Mouse (Mus musculus): ENCODE results near the gene Olfr304.
"Not testable (repeated sequence)": the region's sequence is repeated elsewhere in the genome, so short reads cannot be mapped to it uniquely, and the experiment has no call there.

The Olfr304 gene

GRCm38 (mm10) chr7:86386558-86386957 is at the start of gene Olfr304:
Gene Olfr304, minus strand, starts transcription at chr7:86386658.
- DNase-seq (ENCODE audit: low spot score in 2 of 2), result no peak

- DNase-seq (ENCODE audit: low spot score in 2 of 2), result no peak
These were observed 17.1 kb upstream of the Olfr304 start, which contains the start of gene Olfr301 for GRCm38 (mm10) chr7:86403546-86403945. Gene Olfr301, plus strand, starts transcription at chr7:86403846.

GRCm38 (mm10) chr7:86397689-86398088 is 11.2 kb upstream of the Olfr304 start, which contains the start of gene Olfr303:
Gene Olfr303, minus strand, starts transcription at chr7:86397789.
- no peak for DNase-seq (ENCODE audit: low spot score in 2 of 2)

DNA sequence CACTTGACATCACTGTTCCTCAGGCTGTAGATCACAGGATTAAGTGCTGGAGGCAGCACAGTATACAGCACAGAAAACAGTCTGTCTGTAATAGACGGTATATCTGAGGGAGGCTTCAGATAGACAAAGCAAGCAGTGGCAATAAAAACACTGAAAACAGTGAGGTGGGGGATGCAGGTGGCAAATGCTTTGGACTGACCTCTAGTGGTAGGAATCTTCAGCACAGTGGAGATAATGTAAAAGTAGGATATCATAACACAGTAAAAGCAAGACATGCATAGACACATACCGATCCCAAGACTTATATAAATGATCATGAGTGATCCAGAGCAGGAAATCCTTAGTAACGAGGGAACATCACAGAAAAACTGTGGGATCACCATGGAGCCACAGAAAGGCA is 689 bp downstream of the Olfr304 start:
- no peak for DNase-seq (ENCODE audit: low spot score in 2 of 2)

- no peak for DNase-seq (ENCODE audit: low spot score in 2 of 2)
These were observed 19.6 kb downstream of the Olfr304 start, which contains the start of gene Olfr305 for GRCm38 (mm10) chr7:86366828-86367227. Gene Olfr305, minus strand, starts transcription at chr7:86366928.

- not testable (repeated sequence) for DNase-seq (ENCODE audit: low spot score in 2 of 2)
These were observed 40.2 kb downstream of the Olfr304 start for GRCm38 (mm10) chr7:86346296-86346695.

GRCm38 (mm10) chr7:86344253-86344652 is 42.2 kb downstream of the Olfr304 start:
- DNase-seq (ENCODE audit: low spot score in 2 of 2), result no peak

GRCm38 (mm10) chr7:86342881-86343565 is 43.4 kb downstream of the Olfr304 start:
- no peak for DNase-seq (ENCODE audit: low spot score in 2 of 2)

GRCm38 (mm10) chr7:86337486-86337885 is 49.0 kb downstream of the Olfr304 start, which contains the start of gene Olfr307:
Gene Olfr307, minus strand, starts transcription at chr7:86337586.
- DNase-seq (ENCODE audit: low spot score in 2 of 2), result no peak
